Mouse (Mus musculus) intestine, embryonic 16.5 days (tissue): ENCODE results near the gene Acads. TPM values are rescaled to one million over a fixed set of nuclear protein-coding genes. Genes with fewer than 3 reads are reported as not detected.
"Not testable (repeated sequence)": the region's sequence is repeated elsewhere in the genome, so short reads cannot be mapped to it uniquely, and the experiment has no call there.

Source experiments
- ATAC-seq: fragments of 200-750 bp; cut with Nextera tagmentation; 2 replicates; pipeline ENCODE4 v1.8.0; 2017; ENCODE audit warnings: moderate TSS enrichment, moderate library complexity
- H3K27ac ChIP-seq: fragments of 300-500 bp; sonication (generic); 2 replicates; pipeline ENCODE4 v1.5.1; 2014; ENCODE audit warnings: mild to moderate bottlenecking, low read length
- H3K27me3 ChIP-seq: fragments of 300-500 bp; sonication (generic); replicated peaks from 2 replicates; pipeline ENCODE4 v1.6.1; 2014; ENCODE audit warnings: low read length, control low read depth, mixed read lengths; ENCODE audit not compliant: control insufficient read depth, insufficient read depth
- H3K36me3 ChIP-seq: fragments of 300-500 bp; sonication (generic); 2 replicates; pipeline ENCODE4 v1.6.1; 2014; ENCODE audit warnings: low read length, control low read depth; ENCODE audit not compliant: control insufficient read depth, insufficient read depth
- H3K4me1 ChIP-seq: fragments of 300-500 bp; sonication (generic); 2 replicates; pipeline ENCODE4 v1.6.1; 2014; ENCODE audit warnings: low read length, control low read depth, mixed read lengths; ENCODE audit not compliant: control insufficient read depth, insufficient read depth
- H3K4me2 ChIP-seq: fragments of 300-500 bp; sonication (generic); 2 replicates; pipeline ENCODE4 v1.6.1; 2014; ENCODE audit warnings: low read depth, low read length, control low read depth
- H3K4me3 ChIP-seq: fragments of 300-500 bp; sonication (generic); 2 replicates; pipeline ENCODE4 v1.5.1; 2014; ENCODE audit warnings: mild to moderate bottlenecking, low read length
- H3K9ac ChIP-seq: fragments of 300-500 bp; sonication (generic); 2 replicates; pipeline ENCODE4 v1.6.1; 2014; ENCODE audit warnings: low read depth, low read length
- H3K9me3 ChIP-seq: fragments of 300-500 bp; sonication (generic); 2 replicates; pipeline ENCODE4 v1.6.1; 2016; ENCODE audit warnings: low read length, control low read depth; ENCODE audit not compliant: control insufficient read depth
- WGBS: fragments of 180-500 bp; shearing (Covaris S2); extraction: QIAGEN DNeasy Blood & Tissue Kit; methylation state at CpG from one replicate; pipeline ENCODE4 v1.1.7; 2014; 5-methylcytosine and 5-hydroxymethylcytosine counted together
- polyA plus RNA-seq: library from polyadenylated mRNA; unstranded; fragments of >200 nt; fragmentation: Nextera tagmentation; extraction: Ambion mirVana; gene quantifications from 2 replicates; pipeline ENCODE4 v1.2.1, GENCODE M21; 2015

The Acads gene
- polyA plus RNA-seq, 1 experiment from 2014 or later, result 150 TPM

DNA sequence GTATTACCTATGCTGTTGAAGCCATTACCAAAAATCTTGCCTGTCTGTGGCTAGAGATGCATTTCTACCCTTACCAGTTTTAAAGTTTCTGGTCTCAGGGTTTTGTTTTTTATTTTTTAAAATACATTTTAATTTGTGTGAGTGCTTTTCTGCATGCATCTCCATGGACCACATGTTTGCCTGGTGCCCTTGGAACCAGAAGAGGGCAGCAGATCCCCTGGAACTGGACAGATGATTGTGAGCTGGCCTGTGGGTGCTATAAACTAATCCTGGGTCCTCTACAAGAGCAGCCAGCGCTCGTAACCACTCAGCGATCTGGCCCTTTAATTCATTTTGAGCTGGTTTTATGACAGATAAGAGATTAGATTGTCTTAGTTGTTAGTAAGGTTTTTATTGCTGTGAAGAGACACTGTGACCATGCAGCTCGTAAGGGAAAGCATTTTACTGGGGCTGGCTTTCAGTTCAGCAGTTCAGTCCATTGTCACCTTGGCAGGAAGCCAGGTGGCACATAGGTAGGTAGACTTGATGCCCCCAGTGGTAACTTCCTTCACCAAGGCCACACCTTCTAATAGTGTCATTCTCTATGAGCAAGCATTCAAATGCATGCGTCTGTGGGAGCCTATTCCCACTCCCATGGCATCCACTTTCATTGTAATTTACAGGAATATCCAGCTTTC lies 29.4 kb downstream of the Acads start:
- H3K4me3 ChIP-seq, result no peak overlapping the region
- no peak overlapping the region for H3K27ac ChIP-seq
- 0 out of 2 replicates have a peak, but pooled peaks cover 7% of the 10 kb centered on the region for H3K9me3 ChIP-seq
- ATAC-seq, result peak; percentile 82
- no peaks in the 10 kb centered on the region for H3K27me3 ChIP-seq
- 75% methylated on average over 5 of the region's 5 CpGs for WGBS
- peaks cover 31% of the 10 kb centered on the region for H3K36me3 ChIP-seq
- no peak overlapping the region for H3K9ac ChIP-seq
- peaks cover 3% of the 10 kb centered on the region; the same call in 1 of the 2 replicates for H3K4me1 ChIP-seq
- H3K4me2 ChIP-seq, result no peak overlapping the region

DNA sequence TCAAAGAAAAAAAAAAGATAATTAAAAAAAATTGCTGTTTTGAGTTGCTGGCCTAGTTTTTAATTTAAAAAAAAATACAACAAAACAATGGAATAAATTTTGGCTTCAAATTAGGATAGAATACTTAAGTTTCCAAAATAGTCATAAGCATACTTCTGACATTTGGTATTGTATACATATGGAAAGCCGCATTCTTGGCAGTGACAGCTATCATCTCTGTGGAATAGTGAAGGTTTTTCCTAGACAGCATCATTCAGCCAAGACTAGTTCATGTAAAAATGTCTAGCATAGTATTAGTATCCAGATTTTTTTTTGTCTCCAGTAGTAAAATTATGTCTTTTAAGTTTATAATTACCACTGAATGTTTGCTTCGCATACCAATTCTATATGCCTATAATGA lies 33.5 kb downstream of the Acads start:
- Histone ChIP-seq H3K4me1 (peaks cover 3% of the 10 kb centered on the region; the same call in 1 of the 2 replicates), H3K9ac (no peak overlapping the region), H3K4me3 (no peak overlapping the region), H3K9me3 (0 out of 2 replicates have a peak, but pooled peaks cover 7% of the 10 kb centered on the region), H3K4me2 (no peak overlapping the region), H3K36me3 (peaks cover 39% of the 10 kb centered on the region), H3K27me3 (no peaks in the 10 kb centered on the region), H3K27ac (no peak overlapping the region)
- 98% methylated on average over 2 of the region's 2 CpGs for WGBS
- no peak for ATAC-seq

DNA sequence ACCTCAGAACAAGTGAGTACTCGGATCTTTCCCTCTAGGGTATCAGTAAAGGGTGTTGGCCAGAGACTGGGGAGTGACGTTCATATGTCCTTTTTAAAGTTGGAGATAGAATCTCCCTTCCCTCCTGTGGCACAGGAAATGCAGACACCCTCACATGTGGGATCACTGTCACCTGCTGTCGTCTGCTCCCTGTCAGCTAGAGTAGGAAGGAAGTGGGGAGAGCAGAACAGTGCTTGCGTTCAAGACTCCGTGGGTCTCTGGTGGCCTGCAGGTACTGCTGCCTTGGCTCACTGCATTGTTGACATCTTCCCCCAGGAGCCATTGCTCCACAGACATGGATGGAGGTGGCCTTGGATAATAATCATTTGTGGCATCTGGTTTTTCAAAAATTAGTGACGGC lies 35.7 kb downstream of the Acads start:
- peaks cover 27% of the 10 kb centered on the region for H3K36me3 ChIP-seq
- no peak overlapping the region for H3K9ac ChIP-seq
- WGBS, result 88% methylated on average over 6 of the region's 6 CpGs
- no peak overlapping the region for H3K4me3 ChIP-seq
- H3K9me3 ChIP-seq, result no peaks in the 10 kb centered on the region
- H3K27ac ChIP-seq, result no peak overlapping the region
- no peak for ATAC-seq
- H3K27me3 ChIP-seq, result no peaks in the 10 kb centered on the region
- H3K4me2 ChIP-seq, result no peak overlapping the region
- H3K4me1 ChIP-seq, result no peaks in the 10 kb centered on the region

DNA sequence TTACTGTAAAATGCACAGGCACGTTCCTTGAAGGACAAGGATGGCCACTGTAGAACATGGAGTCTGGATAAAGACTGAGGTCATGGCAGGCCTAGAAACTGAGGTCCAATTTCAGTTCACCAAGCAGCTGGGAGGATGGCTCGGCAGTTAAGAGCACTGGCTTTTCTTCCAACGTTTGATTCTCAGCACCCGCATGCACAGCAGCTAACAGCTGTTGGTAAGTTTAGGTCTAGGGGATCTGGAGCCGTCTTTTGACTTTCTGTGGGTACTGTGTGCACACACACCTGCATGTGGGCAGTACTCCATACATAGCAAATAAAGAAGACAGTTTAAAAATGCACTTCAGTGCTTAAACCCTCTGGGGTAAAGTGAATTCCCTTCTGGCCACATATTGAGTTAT lies 37.5 kb downstream of the Acads start:
- H3K4me3 ChIP-seq, result no peak overlapping the region
- no peak overlapping the region for H3K27ac ChIP-seq
- peaks cover 17% of the 10 kb centered on the region for H3K36me3 ChIP-seq
- peaks cover 3% of the 10 kb centered on the region; the same call in 1 of the 2 replicates for H3K4me1 ChIP-seq
- no peaks in the 10 kb centered on the region for H3K9me3 ChIP-seq
- H3K4me2 ChIP-seq, result no peak overlapping the region
- no peak for ATAC-seq
- no peak overlapping the region for H3K9ac ChIP-seq
- H3K27me3 ChIP-seq, result no peaks in the 10 kb centered on the region
- WGBS, result 82% methylated on average over 5 of the region's 5 CpGs

DNA sequence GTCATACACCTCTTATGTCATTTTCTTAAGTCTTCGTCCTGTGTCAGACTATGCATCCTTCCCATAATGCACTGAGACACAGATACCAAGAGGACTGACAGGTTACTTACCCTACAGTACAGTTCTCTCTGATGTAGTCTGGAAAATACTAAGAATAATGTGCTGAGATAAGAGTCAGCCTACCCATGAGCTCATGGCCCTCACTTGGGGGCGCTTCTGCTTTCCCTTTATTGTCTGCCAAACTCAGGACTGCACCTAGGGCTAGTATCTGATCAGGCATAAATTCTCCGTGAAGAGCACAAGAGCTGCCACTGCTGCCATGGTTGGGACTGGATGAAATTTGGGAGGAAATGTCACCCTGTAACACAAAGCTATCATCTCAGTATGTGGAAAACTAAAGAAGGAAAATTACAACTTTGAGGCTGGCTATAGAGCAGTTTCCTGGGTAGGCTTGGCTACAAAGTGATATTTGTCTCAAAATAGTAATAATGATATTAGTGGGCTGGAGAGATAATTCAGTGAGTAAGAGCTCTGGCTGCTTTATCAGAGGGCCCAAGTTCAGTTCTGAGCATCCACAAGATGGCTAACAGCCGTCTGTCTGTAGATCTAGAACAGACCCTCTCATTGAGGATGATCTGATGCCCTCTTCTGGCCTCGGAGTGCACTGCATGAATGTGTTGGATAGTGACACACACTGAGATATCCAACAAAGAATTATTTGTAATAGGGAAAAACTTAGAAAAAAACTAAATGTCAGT lies 42.8 kb downstream of the Acads start:
- H3K27ac ChIP-seq, result no peak overlapping the region
- no peak overlapping the region for H3K9ac ChIP-seq
- 0 out of 2 replicates have a peak, but pooled peaks cover 6% of the 10 kb centered on the region for H3K36me3 ChIP-seq
- H3K4me2 ChIP-seq, result no peak overlapping the region
- no peaks in the 10 kb centered on the region for H3K9me3 ChIP-seq
- WGBS, result 60% methylated on average over 5 of the region's 5 CpGs
- no peaks in the 10 kb centered on the region for H3K27me3 ChIP-seq
- no peak overlapping the region for H3K4me3 ChIP-seq
- no peak for ATAC-seq
- peaks cover 19% of the 10 kb centered on the region for H3K4me1 ChIP-seq

DNA sequence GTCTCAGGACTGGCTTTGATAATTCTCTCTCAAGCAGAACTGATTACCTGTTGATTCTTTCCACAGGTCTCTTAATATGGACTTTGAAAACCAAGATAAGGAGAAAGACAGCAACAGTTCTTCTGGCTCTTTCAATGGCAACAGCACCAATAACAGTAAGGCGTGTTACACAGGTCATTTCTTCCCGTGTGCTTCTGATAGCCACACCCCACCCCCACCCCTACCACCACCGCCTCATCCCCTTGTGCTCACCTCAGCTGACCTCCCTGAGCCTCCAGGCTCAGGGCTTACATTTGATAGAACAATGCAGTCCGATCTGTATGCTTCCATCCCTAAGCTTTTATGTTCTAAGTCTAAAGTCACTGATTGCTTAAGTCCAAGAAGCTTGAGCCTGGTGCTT lies 44.4 kb downstream of the Acads start:
- Histone ChIP-seq H3K27me3 (no peaks in the 10 kb centered on the region), H3K4me2 (no peak overlapping the region), H3K36me3 (0 out of 2 replicates have a peak, but pooled peaks cover 6% of the 10 kb centered on the region), H3K27ac (peak overlapping the region; percentile 60; the same call in 1 of the 2 replicates), H3K4me3 (no peak overlapping the region), H3K9ac (no peak overlapping the region), H3K4me1 (peaks cover 31% of the 10 kb centered on the region), H3K9me3 (no peaks in the 10 kb centered on the region)
- 57% methylated on average over 4 of the region's 4 CpGs for WGBS
- ATAC-seq, result peak; percentile 83

DNA sequence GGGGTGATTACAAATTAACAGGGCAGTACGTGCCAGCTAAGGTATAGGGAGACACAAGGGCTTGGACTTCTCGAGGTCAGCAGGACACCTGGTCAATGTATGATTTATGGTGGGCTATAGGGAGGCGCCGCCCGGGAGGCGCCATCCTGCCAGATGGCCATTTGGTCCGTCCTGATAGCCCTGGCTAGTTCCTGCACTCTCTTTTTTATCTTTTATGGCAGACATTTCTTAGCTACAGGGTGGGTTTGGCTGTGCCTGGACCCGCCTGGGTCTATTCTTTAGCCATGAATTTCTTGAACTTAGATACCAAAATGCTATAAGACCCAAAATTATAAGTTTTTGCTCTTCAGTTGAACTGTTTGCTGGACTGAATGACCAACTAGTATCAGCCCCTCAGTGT lies 45.8 kb downstream of the Acads start:
- not testable (repeated sequence) for H3K27me3 ChIP-seq, H3K9me3 ChIP-seq, H3K4me2 ChIP-seq, H3K36me3 ChIP-seq, H3K27ac ChIP-seq, ATAC-seq, H3K4me3 ChIP-seq, H3K9ac ChIP-seq
- 27% methylated on average over 8 of the region's 8 CpGs for WGBS
- H3K4me1 ChIP-seq, result peaks cover 36% of the 10 kb centered on the region

DNA sequence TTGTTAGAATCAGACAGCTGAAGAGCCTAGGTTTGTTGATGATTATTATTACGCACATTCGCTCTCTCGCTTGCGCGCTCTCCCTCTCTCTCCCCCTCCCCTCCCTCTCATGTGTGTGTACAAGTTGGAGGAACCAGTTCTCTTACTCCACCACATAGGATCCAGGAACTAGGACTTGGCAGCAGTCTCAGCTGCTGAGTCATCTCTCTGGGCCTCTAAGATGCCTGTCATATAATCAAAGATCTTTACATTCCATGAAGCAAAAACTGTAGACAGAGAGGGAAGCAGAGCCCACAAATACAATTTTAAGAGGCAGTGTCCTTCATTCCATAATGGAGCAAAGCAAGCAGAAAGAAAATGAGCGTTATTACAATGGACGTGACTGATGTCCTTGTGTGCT lies 47.0 kb downstream of the Acads start:
- no peak overlapping the region for H3K9ac ChIP-seq
- peak; percentile 68 for ATAC-seq
- H3K4me1 ChIP-seq, result peaks cover 33% of the 10 kb centered on the region
- H3K9me3 ChIP-seq, result no peaks in the 10 kb centered on the region
- no peaks in the 10 kb centered on the region for H3K27me3 ChIP-seq
- H3K36me3 ChIP-seq, result 0 out of 2 replicates have a peak, but pooled peaks cover 6% of the 10 kb centered on the region
- no peak overlapping the region for H3K4me2 ChIP-seq
- H3K27ac ChIP-seq, result peak overlapping the region; percentile 11
- 57% methylated on average over 7 of the region's 7 CpGs for WGBS
- H3K4me3 ChIP-seq, result no peak overlapping the region

DNA sequence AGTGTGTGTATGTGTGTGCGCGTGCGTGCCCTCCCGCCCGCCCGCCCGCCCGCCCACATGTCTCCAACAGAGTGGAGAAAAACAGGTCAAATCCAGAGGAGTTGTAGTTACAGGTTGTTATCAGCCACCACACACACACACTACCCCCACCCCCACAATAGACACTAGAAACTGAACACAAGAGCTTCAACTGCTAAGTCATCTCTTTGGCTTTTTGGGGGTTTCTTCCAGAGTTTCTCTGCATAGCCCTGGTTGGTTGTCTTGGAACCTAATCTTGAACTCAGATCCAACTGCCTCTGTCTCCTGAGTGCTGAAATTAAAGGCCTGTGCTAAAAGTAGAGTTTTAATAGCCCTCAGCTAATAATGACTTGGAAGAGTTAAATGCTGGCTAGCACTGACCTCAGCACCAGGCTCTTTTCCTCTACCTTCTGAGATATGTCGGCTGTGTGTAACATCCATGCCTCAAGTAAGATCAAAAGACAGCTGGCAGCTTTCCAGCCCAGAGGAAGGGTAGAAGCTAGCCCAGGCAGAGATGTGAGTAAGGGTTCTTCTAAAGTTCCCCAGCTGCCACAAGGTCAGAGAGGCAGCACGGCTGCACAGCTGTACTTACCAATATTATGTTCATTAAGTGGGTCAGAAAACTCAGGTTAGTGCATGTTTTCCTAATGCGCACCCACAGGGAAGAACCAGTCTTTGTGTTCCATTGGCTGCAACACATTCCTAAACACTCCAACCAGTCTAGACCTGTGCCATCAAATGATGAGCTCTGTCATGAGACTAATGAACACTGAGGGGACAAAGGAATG lies 47.8 kb downstream of the Acads start:
- Histone ChIP-seq H3K9ac (no peak overlapping the region), H3K4me3 (no peak overlapping the region), H3K4me1 (peaks cover 33% of the 10 kb centered on the region), H3K9me3 (no peaks in the 10 kb centered on the region), H3K4me2 (no peak overlapping the region), H3K36me3 (0 out of 2 replicates have a peak, but pooled peaks cover 4% of the 10 kb centered on the region), H3K27ac (peak overlapping the region; percentile 25; the same call in 1 of the 2 replicates), H3K27me3 (no peaks in the 10 kb centered on the region)
- no peak for ATAC-seq
- WGBS, result 80% methylated on average over 11 of the region's 11 CpGs
